Mouse (Mus musculus): Measurements from ENCODE around the gene Nme2. TPM values are rescaled to one million over a fixed set of nuclear protein-coding genes. Genes with fewer than 3 reads are reported as not detected.

Nme2 gene
- polyA plus RNA-seq, 1 experiment: 571 TPM

DNA sequence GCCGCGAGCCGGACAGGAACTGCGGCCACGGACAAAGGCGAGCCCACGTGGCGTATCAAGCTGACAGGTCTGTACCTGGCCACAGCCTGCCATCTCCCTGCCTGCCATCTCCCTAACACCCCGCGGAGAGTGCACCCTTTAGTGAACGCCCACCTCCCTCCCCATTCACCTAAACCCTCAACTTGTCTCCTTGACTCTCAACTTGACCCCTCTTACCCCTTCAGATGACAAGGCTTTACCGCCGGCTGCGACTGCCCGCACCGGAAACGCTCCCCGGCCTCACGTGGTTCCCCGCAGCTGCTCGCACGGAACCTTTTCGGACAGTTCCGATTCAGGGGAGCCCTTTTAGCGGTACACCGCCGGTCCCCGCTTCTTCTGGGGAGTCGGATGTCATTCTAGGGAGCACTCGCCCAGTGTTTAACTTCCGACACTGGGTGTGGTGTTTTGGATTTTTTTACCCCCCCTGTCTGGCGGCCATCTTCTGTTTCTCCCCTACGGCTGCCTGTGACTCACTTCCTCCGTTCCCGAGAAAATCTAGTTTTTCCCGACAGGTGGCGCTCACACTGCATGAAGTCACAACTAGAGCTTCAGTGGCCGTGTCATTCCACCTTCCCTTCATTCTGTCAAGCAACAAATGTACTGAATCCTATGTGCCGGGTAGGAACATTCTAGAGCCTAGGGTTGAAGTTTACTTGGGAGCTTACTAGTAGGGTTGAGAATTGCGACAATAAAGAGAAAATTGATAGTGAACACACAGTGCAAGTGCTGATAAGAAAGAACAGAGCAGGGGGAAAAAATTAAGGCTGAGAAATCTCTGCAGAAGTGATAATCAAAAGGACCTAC, 12.2 kb upstream of the Nme2 start, which contains the start of the genes Gm20390 and Nme1:
Gene Gm20390, minus strand, starts transcription at position 289 of the 843 bp plus-strand sequence.
Gene Nme1, minus strand, starts transcription at position 517 of the 843 bp plus-strand sequence.
- H3K27ac ChIP-seq (ENCODE audit: insufficient read depth, low read length): peak within 1 kb of the TSS; percentile 22
- peaks cover 8% of the 10 kb centered on the region; the same call in 1 of the 2 replicates for H3K4me1 ChIP-seq (ENCODE audit: control insufficient read depth, insufficient read depth, low read length)
- H3K4me3 ChIP-seq (ENCODE audit: insufficient read depth, low read length): peak within 1 kb of the TSS; percentile 79
- peak; percentile 70; the same call in 1 of the 2 replicates for TF ChIP-seq POLR2A (IDR thresholded peaks at IDR 0.05; ENCODE audit: low read depth, low read length)
- TF ChIP-seq CTCF (IDR thresholded peaks at IDR 0.05; ENCODE audit: borderline replicate concordance, insufficient read depth, low read length): peak; percentile 59; the same call in 1 of the 2 replicates

DNA sequence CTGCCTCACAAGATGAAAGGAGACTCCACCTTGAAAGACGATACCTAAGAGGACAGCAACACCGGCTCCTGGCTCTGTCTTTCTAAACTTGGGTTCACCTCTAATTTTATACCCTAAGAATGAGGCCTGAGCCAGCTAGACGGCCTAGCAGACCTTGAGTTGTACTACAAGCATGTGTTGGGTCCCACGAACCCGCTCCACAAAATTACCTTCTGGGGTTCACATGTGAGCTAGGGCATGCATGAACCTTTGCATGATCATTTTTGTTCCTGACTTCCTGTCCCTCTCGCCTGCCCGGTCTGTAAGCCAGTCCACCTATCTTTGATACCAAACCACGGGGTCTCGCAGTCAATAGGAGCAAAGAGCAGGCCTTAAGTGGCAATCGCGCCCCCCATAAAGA, 11.3 kb upstream of the Nme2 start:
- no peak for TF ChIP-seq POLR2A (IDR thresholded peaks at IDR 0.05; ENCODE audit: low read depth, low read length)
- no peak for TF ChIP-seq CTCF (IDR thresholded peaks at IDR 0.05; ENCODE audit: borderline replicate concordance, insufficient read depth, low read length)
- Histone ChIP-seq H3K27ac (ENCODE audit: insufficient read depth, low read length) (peak overlapping the region; percentile 22; the same call in 1 of the 2 replicates), H3K4me3 (ENCODE audit: insufficient read depth, low read length) (peak overlapping the region; percentile 79), H3K4me1 (ENCODE audit: control insufficient read depth, insufficient read depth, low read length) (peaks cover 11% of the 10 kb centered on the region; the same call in 1 of the 2 replicates)

- Histone ChIP-seq H3K4me1 (ENCODE audit: control insufficient read depth, insufficient read depth, low read length) (peaks cover 11% of the 10 kb centered on the region; the same call in 1 of the 2 replicates), H3K4me3 (ENCODE audit: insufficient read depth, low read length) (no peak overlapping the region), H3K27ac (ENCODE audit: insufficient read depth, low read length) (no peak overlapping the region)
- TF ChIP-seq CTCF (IDR thresholded peaks at IDR 0.05; ENCODE audit: borderline replicate concordance, insufficient read depth, low read length): no peak
- no peak for TF ChIP-seq POLR2A (IDR thresholded peaks at IDR 0.05; ENCODE audit: low read depth, low read length)
Measured at GRCm38 (mm10) chr11:93965391-93965790, 9.3 kb upstream of the Nme2 start.

GRCm38 (mm10) chr11:93963013-93963412, 7.0 kb upstream of the Nme2 start:
- no peak for TF ChIP-seq POLR2A (IDR thresholded peaks at IDR 0.05; ENCODE audit: low read depth, low read length)
- no peak for TF ChIP-seq CTCF (IDR thresholded peaks at IDR 0.05; ENCODE audit: borderline replicate concordance, insufficient read depth, low read length)
- Histone ChIP-seq H3K4me1 (ENCODE audit: control insufficient read depth, insufficient read depth, low read length) (peaks cover 11% of the 10 kb centered on the region; the same call in 1 of the 2 replicates), H3K4me3 (ENCODE audit: insufficient read depth, low read length) (no peak overlapping the region), H3K27ac (ENCODE audit: insufficient read depth, low read length) (no peak overlapping the region)

GRCm38 (mm10) chr11:93961482-93961881, 5.4 kb upstream of the Nme2 start:
- no peak for TF ChIP-seq POLR2A (IDR thresholded peaks at IDR 0.05; ENCODE audit: low read depth, low read length)
- no peak for TF ChIP-seq CTCF (IDR thresholded peaks at IDR 0.05; ENCODE audit: borderline replicate concordance, insufficient read depth, low read length)
- no peak overlapping the region for H3K27ac ChIP-seq (ENCODE audit: insufficient read depth, low read length)
- H3K4me1 ChIP-seq (ENCODE audit: control insufficient read depth, insufficient read depth, low read length): peaks cover 16% of the 10 kb centered on the region; the same call in 1 of the 2 replicates
- no peak overlapping the region for H3K4me3 ChIP-seq (ENCODE audit: insufficient read depth, low read length)

- Histone ChIP-seq H3K4me3 (ENCODE audit: insufficient read depth, low read length) (no peak overlapping the region), H3K4me1 (ENCODE audit: control insufficient read depth, insufficient read depth, low read length) (peaks cover 11% of the 10 kb centered on the region; the same call in 1 of the 2 replicates), H3K27ac (ENCODE audit: insufficient read depth, low read length) (peak overlapping the region; percentile 96; the same call in 1 of the 2 replicates)
- no peak for TF ChIP-seq CTCF (IDR thresholded peaks at IDR 0.05; ENCODE audit: borderline replicate concordance, insufficient read depth, low read length)
Measured at GRCm38 (mm10) chr11:93957746-93958145, 1.7 kb upstream of the Nme2 start.

DNA sequence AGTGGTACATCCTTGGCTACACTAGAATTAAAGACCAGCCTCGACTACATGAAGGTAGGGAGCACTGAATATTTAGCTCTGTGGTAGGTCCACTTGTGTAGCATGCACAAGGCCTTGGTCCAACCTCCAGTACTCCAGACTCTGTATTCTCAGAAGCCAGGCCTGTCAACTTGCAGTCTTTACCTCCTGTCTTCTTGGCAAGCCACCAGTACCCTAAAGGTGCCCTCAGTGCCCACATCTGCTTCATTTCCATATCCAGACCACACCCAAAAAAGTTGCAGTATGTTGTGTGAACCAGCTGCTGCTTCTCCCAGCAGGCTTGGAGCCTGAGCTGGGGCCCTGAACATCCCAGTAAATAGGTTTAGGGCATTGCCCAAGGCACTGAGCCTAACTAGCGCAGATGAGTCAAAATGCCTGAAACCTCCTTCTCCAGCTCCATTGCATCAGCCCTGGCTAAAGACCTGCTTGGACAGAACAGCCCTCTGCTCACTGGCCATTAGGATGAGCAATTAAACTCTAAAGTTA, 1.0 kb upstream of the Nme2 start:
- no peak for TF ChIP-seq CTCF (IDR thresholded peaks at IDR 0.05; ENCODE audit: borderline replicate concordance, insufficient read depth, low read length)
- Histone ChIP-seq H3K4me3 (ENCODE audit: insufficient read depth, low read length) (no peak overlapping the region), H3K27ac (ENCODE audit: insufficient read depth, low read length) (peak overlapping the region; percentile 96), H3K4me1 (ENCODE audit: control insufficient read depth, insufficient read depth, low read length) (peaks cover 12% of the 10 kb centered on the region; the same call in 1 of the 2 replicates)

- H3K4me3 ChIP-seq (ENCODE audit: insufficient read depth, low read length): peak overlapping the region; percentile 90
- H3K27ac ChIP-seq (ENCODE audit: insufficient read depth, low read length): peak overlapping the region; percentile 96
- TF ChIP-seq CTCF (IDR thresholded peaks at IDR 0.05; ENCODE audit: borderline replicate concordance, insufficient read depth, low read length) (no peak), POLR2A (IDR thresholded peaks at IDR 0.05; ENCODE audit: low read depth, low read length) (peak; percentile 80)
- H3K4me1 ChIP-seq (ENCODE audit: control insufficient read depth, insufficient read depth, low read length): peaks cover 12% of the 10 kb centered on the region; the same call in 1 of the 2 replicates
Measured at GRCm38 (mm10) chr11:93955256-93956150, 556 bp downstream of the Nme2 start.

- Histone ChIP-seq H3K27ac (ENCODE audit: insufficient read depth, low read length) (peak overlapping the region; percentile 95), H3K4me1 (ENCODE audit: control insufficient read depth, insufficient read depth, low read length) (peaks cover 12% of the 10 kb centered on the region; the same call in 1 of the 2 replicates), H3K4me3 (ENCODE audit: insufficient read depth, low read length) (peak overlapping the region; percentile 90)
- no peak for TF ChIP-seq POLR2A (IDR thresholded peaks at IDR 0.05; ENCODE audit: low read depth, low read length)
- TF ChIP-seq CTCF (IDR thresholded peaks at IDR 0.05; ENCODE audit: borderline replicate concordance, insufficient read depth, low read length): no peak
Measured at GRCm38 (mm10) chr11:93954738-93955255, 1.3 kb downstream of the Nme2 start.

Measured in embryonic fibroblast, embryonic 13.5 days (primary cell).